ENCODE assay signal across 20 mouse cellular contexts in genomic region chr9:69651608-69652007, GRCm38 (mm10).
A peak's percentile ranks its signal among the peaks of the same experiment; 100 is the strongest.
DNase-seq lines count a peak whose midpoint lies in the region; ATAC-seq and TF ChIP-seq lines count a peak whose summit lies in the region.
"Had no signal": no experiment of that assay in that cellular context is flagged by ENCODE, and none has a peak within 500 bp of the region (broad histone marks: within the 10 kb centered on the region; RNA-seq: fewer than 3 reads in every experiment).

No protein-coding gene starts in this region.

- no peak for TF ChIP-seq POLR2A in cerebellum, adult 2 months (IDR thresholded peaks at IDR 0.05; ENCODE audit: borderline replicate concordance, insufficient read depth, low read length)

- no peaks in the 10 kb centered on the region for H3K4me1 ChIP-seq in lung, embryonic 14.5 days (ENCODE audit: insufficient read depth)
- no peaks in the 10 kb centered on the region for H3K4me1 ChIP-seq in limb, embryonic 12.5 days (replicated peaks)
- H3K4me1 ChIP-seq in cerebellum, adult 2 months (ENCODE audit: control insufficient read depth, insufficient read depth, low read length): no peaks in the 10 kb centered on the region
- H3K4me1 ChIP-seq: embryonic facial prominence, embryonic 10.5 days; forebrain, embryonic 13.5 days; heart, embryonic 13.5 days; hindbrain, embryonic 12.5 days had no signal

- 49% methylated on average over 8 of the region's 8 CpGs for WGBS in lung, embryonic 14.5 days
- 38% methylated on average over 8 of the region's 8 CpGs for WGBS in limb, embryonic 12.5 days
- 78% methylated on average over 8 of the region's 8 CpGs for WGBS in cerebellum, adult 2 months

- no peak for ATAC-seq in lung, embryonic 14.5 days (ENCODE audit: insufficient read depth)
- ATAC-seq in limb, embryonic 12.5 days (ENCODE audit: insufficient number of reproducible peaks, insufficient read depth, low FRiP score, low TSS enrichment, low read depth): no peak
- ATAC-seq: forebrain, embryonic 13.5 days; forebrain, postnatal 0 days; hindbrain, postnatal 0 days; intestine, embryonic 16.5 days had no signal

- no peaks in the 10 kb centered on the region for H3K9me3 ChIP-seq in lung, embryonic 14.5 days (ENCODE audit: low read depth, low read length)
- no peaks in the 10 kb centered on the region for H3K9me3 ChIP-seq in limb, embryonic 12.5 days
- H3K9me3 ChIP-seq: embryonic facial prominence, embryonic 10.5 days; forebrain, embryonic 13.5 days; heart, embryonic 13.5 days; hindbrain, embryonic 12.5 days had no signal

- no peak overlapping the region for H3K27ac ChIP-seq in lung, embryonic 14.5 days (ENCODE audit: low read depth)
- H3K27ac ChIP-seq in limb, embryonic 12.5 days: no peak overlapping the region
- no peak overlapping the region for H3K27ac ChIP-seq in cerebellum, adult 2 months (ENCODE audit: insufficient read depth, low read length)
- H3K27ac ChIP-seq: embryonic facial prominence, embryonic 10.5 days; forebrain, embryonic 13.5 days; heart, embryonic 13.5 days; hindbrain, embryonic 12.5 days; hindbrain, postnatal 0 days had no signal

- no peak overlapping the region for H3K4me3 ChIP-seq in lung, embryonic 14.5 days (ENCODE audit: low read depth, low read length)
- H3K4me3 ChIP-seq in limb, embryonic 12.5 days (replicated peaks): no peak overlapping the region
- H3K4me3 ChIP-seq in cerebellum, adult 2 months (replicated peaks; ENCODE audit: insufficient read depth, low read depth, low read length): no peak overlapping the region
- H3K4me3 ChIP-seq: embryonic facial prominence, embryonic 10.5 days; forebrain, embryonic 13.5 days; heart, embryonic 13.5 days; hindbrain, embryonic 12.5 days had no signal

- no peaks in the 10 kb centered on the region for H3K36me3 ChIP-seq in lung, embryonic 14.5 days (ENCODE audit: insufficient read depth)
- H3K36me3 ChIP-seq in limb, embryonic 12.5 days: no peaks in the 10 kb centered on the region
- H3K36me3 ChIP-seq: embryonic facial prominence, embryonic 10.5 days; heart, embryonic 13.5 days; hindbrain, embryonic 12.5 days had no signal

- H3K9ac ChIP-seq in lung, embryonic 14.5 days: no peak overlapping the region
- no peak overlapping the region for H3K9ac ChIP-seq in limb, embryonic 12.5 days (replicated peaks)
- H3K9ac ChIP-seq: forebrain, embryonic 13.5 days; forebrain, postnatal 0 days; heart, embryonic 13.5 days; hindbrain, embryonic 12.5 days had no signal

- DNase-seq in lung, embryonic 14.5 days: peak; percentile 41
- no peak for DNase-seq in lung, postnatal 25 days (ENCODE audit: low spot score)
- DNase-seq in CD4-positive, CD25-positive, alpha-beta regulatory T cell, adult 2 months (ENCODE audit: low read depth, low spot score): peak; percentile 53
- peak; percentile 70 for DNase-seq in induced T-regulatory cell, adult 2 months (ENCODE audit: low read depth)
- no peak for DNase-seq in spleen, postnatal 4 days (ENCODE audit: low spot score in 2 of 2)
- DNase-seq in cerebellum, adult 2 months: no peak
- DNase-seq: adrenal gland, adult 8-10 months; adrenal gland, postnatal 36 days; cerebellum, adult 9-10 months; cerebellum, postnatal 25 days; forebrain, postnatal 0 days; gastrocnemius, postnatal 14 days; heart, postnatal 36 days had no signal

- TF ChIP-seq CTCF in lung, embryonic 14.5 days (IDR thresholded peaks at IDR 0.05; ENCODE audit: low read depth): no peak
- TF ChIP-seq CTCF in cerebellum, adult 2 months (IDR thresholded peaks at IDR 0.05; ENCODE audit: borderline replicate concordance, insufficient read depth, low read depth, low read length): no peak

- 0 out of 2 replicates have a peak overlapping the region, but pooled peaks have one; percentile 4 for H3K4me2 ChIP-seq in lung, embryonic 14.5 days
- H3K4me2 ChIP-seq in limb, embryonic 12.5 days: peak overlapping the region; percentile 7; the same call in 1 of the 2 replicates
- H3K4me2 ChIP-seq: forebrain, embryonic 13.5 days; heart, embryonic 13.5 days; hindbrain, embryonic 12.5 days had no signal

- H3K27me3 ChIP-seq in lung, embryonic 14.5 days (ENCODE audit: insufficient read depth, low read length): no peaks in the 10 kb centered on the region
- no peaks in the 10 kb centered on the region for H3K27me3 ChIP-seq in limb, embryonic 12.5 days
- H3K27me3 ChIP-seq in cerebellum, adult 2 months (ENCODE audit: control insufficient read depth, insufficient read depth, low read length): no peaks in the 10 kb centered on the region; the same call in 1 of the 2 replicates
- H3K27me3 ChIP-seq: heart, embryonic 13.5 days; hindbrain, embryonic 12.5 days had no signal

Comparison
In these comparisons a context has a peak if more than half of its experiments do, and no peak if none do; other contexts are left out.
1. DNase-seq: peak in lung, embryonic 14.5 days (single experiment), CD4-positive, CD25-positive, alpha-beta regulatory T cell, adult 2 months (single experiment) and induced T-regulatory cell, adult 2 months (single experiment); none in lung, postnatal 25 days (single experiment), spleen, postnatal 4 days (0 of 2) and cerebellum, adult 2 months (0 of 2).